In the genomic region with DNA sequence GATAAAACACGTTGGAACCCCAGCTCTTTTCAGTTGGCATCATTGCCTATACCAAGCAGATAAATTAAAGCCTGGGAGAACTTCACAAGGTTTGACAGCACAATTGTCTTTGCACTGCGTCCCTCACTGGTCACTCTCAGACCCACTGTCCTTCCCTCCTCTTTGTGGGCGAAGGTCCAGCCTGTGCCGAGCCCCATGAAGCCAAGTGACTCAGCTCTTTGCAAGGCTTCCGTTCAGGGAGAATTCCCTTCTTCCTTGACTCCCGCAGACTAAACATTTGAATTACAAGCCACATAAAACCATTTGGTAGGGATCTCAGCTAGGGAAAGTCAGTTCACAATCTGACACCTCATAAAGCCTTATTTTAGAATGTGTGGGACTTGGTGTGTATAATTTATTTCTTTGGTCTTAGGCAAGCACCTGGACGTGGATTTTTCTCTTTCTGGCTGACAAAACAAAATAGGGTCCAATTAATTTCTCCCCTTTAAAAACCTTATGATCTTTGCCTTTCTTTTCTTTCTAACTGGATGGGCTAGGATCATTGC, we compare ENCODE assay signal across 13 mouse cellular contexts.
DNase-seq lines count a peak whose midpoint lies in the region; ATAC-seq and TF ChIP-seq lines count a peak whose summit lies in the region.
"Had no signal": no experiment of that assay in that cellular context is flagged by ENCODE, and none has a peak within 500 bp of the region (broad histone marks: within the 10 kb centered on the region; RNA-seq: fewer than 3 reads in every experiment).

No protein-coding gene starts in this region.

- intact Hi-C loops in heart, postnatal 10 days (cut with DNase I) = no loop called here

- no peak for TF ChIP-seq CTCF in lung, postnatal 0 days (IDR thresholded peaks at IDR 0.05)

- no peak overlapping the region for H3K27ac ChIP-seq in lung, postnatal 0 days (ENCODE audit: low read length)
- H3K27ac ChIP-seq: hindbrain, embryonic 13.5 days; lung, embryonic 15.5 days; midbrain, embryonic 13.5 days had no signal

- no peaks in the 10 kb centered on the region for H3K27me3 ChIP-seq in lung, postnatal 0 days (replicated peaks; ENCODE audit: insufficient read depth, low read length)
- H3K27me3 ChIP-seq: hindbrain, embryonic 13.5 days; lung, embryonic 15.5 days; midbrain, embryonic 13.5 days had no signal

- TF ChIP-seq EP300 in lung, postnatal 0 days (IDR thresholded peaks at IDR 0.05) = no peak

- DNase-seq in heart, postnatal 10 days = peak; percentile 4 to 30
- no peak for DNase-seq in heart, adult 18-20 months
- DNase-seq in urinary bladder, postnatal 25 days (ENCODE audit: low spot score) = peak; percentile 6
- DNase-seq in urinary bladder, adult 2 months (ENCODE audit: low spot score) = no peak
- DNase-seq in lung, postnatal 0 days (ENCODE audit: low spot score) = peak; percentile 31
- no peak for DNase-seq in retina, embryonic 14.5 days (ENCODE audit: low spot score)
- DNase-seq: cerebellum, adult 9-10 months; thymus, postnatal 36 days had no signal

- H3K9ac ChIP-seq in lung, postnatal 0 days (replicated peaks; ENCODE audit: low read depth) = no peak overlapping the region
- H3K9ac ChIP-seq: hindbrain, embryonic 13.5 days; lung, embryonic 15.5 days; midbrain, embryonic 13.5 days had no signal

- 47% methylated on average over 7 of the region's 7 CpGs for WGBS in lung, postnatal 0 days

- H3K4me1 ChIP-seq in lung, postnatal 0 days (ENCODE audit: insufficient read depth, low read depth, low read length) = no peaks in the 10 kb centered on the region
- H3K4me1 ChIP-seq: hindbrain, embryonic 13.5 days; midbrain, embryonic 13.5 days had no signal

- no peak for ATAC-seq in lung, postnatal 0 days
- ATAC-seq in activated CD4-positive, CD25-positive, alpha-beta regulatory T cell, adult 4 months = no peak
- ATAC-seq: intestine, postnatal 0 days; midbrain, embryonic 13.5 days had no signal

- H3K9me3 ChIP-seq in lung, postnatal 0 days (ENCODE audit: low read length) = no peaks in the 10 kb centered on the region
- H3K9me3 ChIP-seq: hindbrain, embryonic 13.5 days; lung, embryonic 15.5 days; midbrain, embryonic 13.5 days had no signal

- no peak overlapping the region for H3K4me2 ChIP-seq in lung, postnatal 0 days (replicated peaks; ENCODE audit: low read depth, low read length)
- H3K4me2 ChIP-seq: hindbrain, embryonic 13.5 days; lung, embryonic 15.5 days; midbrain, embryonic 13.5 days had no signal

- no peak overlapping the region for H3K4me3 ChIP-seq in lung, postnatal 0 days (ENCODE audit: low read depth, low read length)
- H3K4me3 ChIP-seq: hindbrain, embryonic 13.5 days; lung, embryonic 15.5 days; midbrain, embryonic 13.5 days had no signal

- H3K36me3 ChIP-seq in lung, postnatal 0 days (ENCODE audit: insufficient read depth, low read length) = no peaks in the 10 kb centered on the region
- H3K36me3 ChIP-seq: hindbrain, embryonic 13.5 days; lung, embryonic 15.5 days; midbrain, embryonic 13.5 days had no signal

Comparison
In these comparisons a context has a peak if more than half of its experiments do, and no peak if none do; other contexts are left out.
1. DNase-seq: peak in heart, postnatal 10 days (2 of 2), urinary bladder, postnatal 25 days (single experiment) and lung, postnatal 0 days (single experiment); none in heart, adult 18-20 months (0 of 2), urinary bladder, adult 2 months (single experiment) and retina, embryonic 14.5 days (single experiment).